Mouse (Mus musculus) yolk sac, embryonic 10.5 days (tissue): ENCODE measurements around the gene Rwdd3.

ENCODE experiments used
- DNase-seq: peaks from one replicate; pipeline ENCODE4 v3.0.0-alpha.2; 2017; ENCODE audit warnings: low spot score

The Rwdd3 gene

DNA sequence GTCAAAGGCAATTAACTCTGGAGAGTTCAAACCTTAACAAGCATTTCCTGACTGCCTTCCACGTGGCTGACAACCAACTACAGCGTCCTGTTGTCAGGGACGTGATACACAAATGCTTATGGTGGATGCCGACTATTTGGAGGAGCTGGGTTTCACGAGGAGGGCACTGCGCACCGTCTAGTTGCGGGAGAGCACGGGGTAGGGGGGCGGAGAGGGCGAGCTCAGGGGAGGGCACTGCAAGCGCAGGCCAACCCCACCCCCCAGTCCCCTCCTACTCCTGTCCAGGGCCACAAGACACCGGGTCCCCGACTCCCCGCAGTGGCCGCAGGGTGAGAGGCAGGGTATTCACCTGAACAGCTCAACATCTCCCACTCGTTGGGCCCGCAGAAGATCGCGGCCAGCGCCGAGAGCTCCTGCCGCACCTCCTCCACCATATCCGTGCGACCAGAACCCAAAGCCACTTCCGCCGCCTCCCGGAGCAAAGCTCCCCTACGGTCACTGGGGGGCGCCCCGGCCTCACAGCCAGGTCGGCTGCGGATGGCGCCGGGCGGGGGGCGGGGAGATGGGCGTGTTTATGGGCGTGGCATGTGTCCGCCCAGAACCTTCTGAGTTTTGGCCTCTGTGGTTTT is at the start of gene Rwdd3:
Gene Rwdd3 (minus strand): TSS at position 453 of the 629 bp plus-strand sequence.
- DNase-seq, result peak; percentile 92

DNA sequence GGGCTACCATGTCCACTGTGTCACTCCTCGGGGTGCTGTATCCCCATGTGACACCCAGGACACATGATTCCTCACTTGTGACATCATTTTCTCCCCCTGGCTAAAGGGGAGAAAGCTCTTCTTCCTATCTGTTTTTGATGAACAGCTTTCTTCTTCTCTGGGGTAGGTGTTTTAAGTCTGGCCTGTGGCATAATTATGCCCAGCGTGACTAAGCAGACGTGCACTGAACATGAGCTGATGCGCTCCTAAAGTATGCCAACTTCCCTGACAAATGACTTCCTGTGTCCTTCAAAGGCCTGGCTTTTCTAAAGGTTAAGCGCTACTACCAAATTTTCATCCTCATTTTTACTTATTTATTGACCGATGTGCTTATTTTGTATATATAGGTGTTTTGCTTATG is 45.5 kb upstream of the Rwdd3 start:
- DNase-seq, result no peak

DNA sequence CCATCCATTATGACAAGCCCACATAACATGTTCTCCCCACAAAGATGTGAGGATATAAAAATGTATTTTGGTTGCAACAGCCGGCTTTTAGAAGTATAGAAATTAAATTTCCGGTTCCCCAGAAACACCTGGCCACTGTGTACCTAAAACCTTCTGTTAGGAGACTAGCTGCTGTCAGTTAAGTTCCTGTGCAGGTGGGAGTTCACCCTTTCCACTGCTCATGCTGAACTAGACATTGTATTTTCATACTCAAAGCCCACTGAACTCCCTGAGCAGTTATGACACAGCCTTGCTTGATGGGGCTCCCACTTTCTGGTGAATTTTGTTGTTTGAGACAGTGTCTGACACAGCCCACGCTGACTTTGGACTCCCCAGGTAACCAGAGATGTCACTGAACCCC is 42.0 kb upstream of the Rwdd3 start:
- DNase-seq, result no peak

DNA sequence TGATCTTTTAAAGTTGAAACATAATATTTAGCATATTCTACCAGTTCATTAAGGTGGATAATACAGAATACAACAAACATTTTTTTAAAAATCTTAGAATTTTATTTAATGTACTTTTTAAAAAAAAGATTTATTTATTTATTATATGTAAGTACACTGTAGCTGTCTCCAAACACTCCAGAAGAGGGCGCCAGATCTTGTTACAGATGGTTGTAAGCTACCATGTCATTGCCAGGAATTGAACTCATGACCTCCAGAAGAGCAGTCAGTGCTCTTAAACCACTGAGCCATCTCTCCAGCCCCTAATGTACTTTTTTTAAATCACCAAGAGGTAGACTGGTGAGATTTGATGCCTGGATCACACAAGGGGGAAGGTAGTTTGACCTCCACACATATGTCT is 40.7 kb upstream of the Rwdd3 start:
- no peak for DNase-seq

DNA sequence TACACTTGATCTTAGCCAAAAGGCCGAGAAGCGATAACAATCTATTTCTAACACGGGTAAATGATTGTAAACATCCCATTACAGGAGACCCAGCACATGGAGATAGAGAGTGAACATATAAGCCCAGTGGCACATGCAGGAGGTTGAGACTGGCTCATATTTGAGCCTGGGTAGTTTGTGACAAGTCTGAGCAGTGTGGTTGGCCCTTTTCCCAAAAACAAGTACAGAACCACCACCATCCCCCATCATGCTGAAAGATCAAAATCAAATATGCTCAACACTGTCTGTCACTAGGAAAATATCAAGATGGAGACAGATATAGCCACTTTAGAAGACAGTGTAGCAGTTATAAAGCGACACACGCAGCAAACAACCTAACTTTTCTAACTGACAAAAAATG is 37.5 kb upstream of the Rwdd3 start:
- DNase-seq, result no peak

DNA sequence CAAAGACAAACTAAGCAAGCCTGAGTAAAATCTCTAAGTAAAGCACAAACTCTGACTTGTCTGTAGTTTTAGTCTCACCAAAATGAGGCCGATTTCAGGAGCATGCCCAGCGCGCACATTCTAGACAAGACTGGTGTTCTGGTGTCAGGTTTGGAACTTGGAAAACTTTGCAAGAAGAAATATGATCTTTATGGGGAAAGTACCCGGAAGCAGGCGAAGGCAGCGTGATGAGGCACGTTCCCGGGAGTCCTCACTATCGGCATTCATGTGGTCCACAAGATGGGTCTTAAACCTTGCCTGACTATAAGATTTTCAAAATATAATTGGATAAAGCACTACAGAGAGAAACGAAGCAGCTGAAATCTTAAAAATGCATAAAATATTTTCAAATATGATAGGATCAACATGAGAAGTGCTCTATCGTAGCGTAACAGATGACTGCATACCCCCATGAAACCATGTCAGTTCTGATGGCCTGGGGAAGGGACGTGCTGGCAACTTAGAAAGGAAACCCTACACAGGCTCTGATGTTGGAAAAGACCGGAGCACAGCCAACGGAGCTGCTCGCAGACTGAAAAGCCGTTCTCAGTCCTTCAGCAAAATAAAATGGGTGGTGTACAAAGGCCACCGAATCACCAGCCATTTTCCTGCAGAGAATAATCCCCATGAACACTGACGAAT is 34.8 kb upstream of the Rwdd3 start:
- no peak for DNase-seq

DNA sequence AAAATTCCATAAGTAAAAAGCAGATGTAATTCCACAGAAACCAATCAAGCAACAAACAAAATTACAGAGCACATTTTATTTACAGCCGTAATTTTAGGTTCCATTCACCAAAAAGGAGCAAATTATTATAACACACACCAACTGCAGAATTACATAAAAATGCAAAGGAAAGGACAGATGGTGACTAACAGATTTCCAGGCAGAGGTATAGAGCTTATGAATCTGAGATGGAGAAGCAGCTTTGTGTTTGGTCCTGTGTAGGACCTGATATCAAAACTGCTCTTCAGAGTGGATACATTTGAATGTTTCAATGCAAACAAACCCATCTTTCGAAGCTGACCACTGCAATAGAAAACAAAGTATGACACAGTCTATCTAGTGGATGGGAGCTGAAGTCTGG is 31.1 kb upstream of the Rwdd3 start:
- no peak for DNase-seq

DNA sequence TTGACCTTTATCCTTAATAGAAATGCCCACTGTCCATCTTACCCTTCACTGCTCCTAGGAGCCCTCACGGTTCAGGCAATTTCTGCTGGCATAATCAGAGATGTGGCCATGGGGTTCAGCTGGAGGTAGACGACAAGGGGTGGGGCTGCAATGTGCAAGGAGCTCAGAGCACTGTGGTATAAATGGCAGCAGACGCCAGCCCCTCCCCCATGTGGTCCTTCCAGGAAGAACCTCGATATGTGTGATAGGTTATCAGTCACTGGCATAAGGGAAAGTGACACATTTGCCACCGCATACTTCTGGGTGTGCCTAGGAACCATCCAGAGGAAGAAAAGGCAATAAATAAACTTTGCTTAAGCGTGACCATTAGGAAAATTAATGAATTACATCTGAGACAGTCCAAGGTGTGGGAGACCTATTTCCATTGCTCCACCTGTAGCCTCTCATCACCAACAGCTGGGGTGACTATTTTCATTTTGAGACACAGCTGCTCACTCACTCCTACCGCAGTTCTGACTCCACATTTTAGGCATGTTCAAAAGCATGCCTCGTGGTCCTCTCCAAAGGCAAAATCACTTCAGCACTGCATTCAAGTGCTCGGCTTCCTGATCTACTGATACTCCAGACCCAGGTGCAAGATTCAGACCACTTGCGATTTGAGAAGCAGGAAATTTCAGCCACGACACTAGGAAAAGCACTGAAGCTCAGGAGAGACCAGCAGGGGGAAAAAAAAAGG is 29.7 kb upstream of the Rwdd3 start:
- DNase-seq, result no peak

DNA sequence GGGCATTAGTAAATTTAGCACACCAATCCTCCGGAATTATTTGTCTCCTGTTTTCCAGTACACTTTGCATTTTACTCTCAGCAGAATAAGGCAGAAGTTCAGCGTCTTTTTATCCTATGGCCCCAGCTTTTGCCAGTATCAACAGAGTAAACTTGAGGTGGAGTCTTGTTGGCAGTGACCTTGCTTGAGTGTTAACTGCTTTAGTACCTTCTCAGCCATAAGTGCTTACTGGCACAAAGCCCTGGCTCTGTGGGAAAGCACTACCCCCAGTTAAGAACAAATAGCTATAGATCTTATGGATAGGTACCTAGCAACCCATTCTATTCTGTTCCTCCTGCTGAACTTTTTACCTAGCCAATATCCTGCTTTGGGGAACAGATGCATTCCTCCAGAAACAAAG is 17.7 kb upstream of the Rwdd3 start:
- no peak for DNase-seq

DNA sequence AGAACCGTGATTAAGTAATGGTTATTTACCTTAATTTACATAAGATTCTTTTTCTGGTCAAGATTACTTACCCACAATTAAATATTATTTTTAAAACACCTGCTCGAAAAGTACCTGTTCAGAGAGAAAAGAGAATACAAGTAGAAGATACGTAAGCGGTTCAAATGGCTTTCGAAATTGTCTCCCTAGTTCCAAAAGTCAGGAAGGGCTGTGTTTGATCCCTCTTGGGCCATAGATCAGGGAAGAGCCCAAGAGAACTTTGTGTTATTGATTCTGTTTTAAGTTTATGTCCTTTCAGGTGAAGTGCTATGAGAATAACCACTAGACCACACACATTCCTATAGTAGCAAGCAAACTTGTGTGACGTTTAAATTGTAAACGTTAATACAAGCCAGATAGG is 16.0 kb upstream of the Rwdd3 start:
- DNase-seq, result no peak

DNA sequence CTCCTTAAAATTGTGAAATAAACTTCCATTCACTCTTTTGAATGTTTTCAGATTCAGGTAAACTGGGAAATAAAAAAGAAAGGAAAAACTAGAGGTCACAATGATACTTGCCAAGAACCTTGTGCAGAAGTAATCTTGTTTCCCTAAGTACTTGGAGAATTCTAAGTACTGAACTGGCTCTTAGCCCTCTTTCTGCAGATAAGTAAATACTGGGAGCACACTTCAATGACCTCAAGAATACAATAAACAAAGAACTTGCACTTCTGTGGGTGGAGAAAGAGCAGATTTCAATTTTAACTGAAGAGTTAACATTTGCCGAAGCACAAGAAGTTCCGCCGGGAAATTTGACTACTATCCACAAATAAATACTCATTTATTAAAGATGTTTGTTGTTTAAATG is 15.4 kb upstream of the Rwdd3 start:
- no peak for DNase-seq

DNA sequence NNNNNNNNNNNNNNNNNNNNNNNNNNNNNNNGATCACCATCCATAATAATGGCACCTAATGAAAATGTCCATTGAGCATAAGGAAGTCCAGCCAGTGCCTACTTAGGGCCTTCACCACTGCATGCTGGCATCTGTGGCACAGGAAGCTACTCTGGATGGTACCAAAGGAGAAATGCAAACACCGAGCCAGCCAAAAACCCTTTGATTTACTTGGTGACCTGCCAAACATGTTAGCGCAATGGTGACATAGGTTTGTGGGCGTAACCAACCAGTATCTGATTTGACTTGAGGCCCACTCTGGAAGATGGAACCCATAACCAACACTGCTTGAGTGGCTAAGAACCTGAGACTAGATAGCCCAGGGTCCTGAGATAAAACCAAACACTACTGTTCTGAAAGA is 13.7 kb upstream of the Rwdd3 start:
- DNase-seq, result no peak

DNA sequence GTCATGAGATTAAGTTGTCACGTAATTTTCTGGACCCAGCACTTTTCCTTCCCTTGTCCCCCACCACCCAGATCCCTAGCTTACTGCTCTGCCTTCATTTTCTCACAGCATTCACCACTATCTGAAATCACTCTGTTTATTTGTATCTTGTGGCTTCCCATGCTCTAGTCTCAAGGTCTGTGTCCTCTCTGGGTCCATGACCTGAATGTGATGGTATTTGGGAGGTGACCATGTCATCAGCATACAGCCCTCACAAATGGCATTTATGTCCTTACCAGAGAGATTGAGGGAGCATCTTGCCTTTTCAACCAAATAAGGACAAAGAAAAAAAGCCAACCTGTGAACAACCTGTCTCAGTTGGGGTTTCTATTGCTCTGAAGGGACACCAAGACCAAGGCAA is 4.5 kb upstream of the Rwdd3 start:
- DNase-seq, result no peak

DNA sequence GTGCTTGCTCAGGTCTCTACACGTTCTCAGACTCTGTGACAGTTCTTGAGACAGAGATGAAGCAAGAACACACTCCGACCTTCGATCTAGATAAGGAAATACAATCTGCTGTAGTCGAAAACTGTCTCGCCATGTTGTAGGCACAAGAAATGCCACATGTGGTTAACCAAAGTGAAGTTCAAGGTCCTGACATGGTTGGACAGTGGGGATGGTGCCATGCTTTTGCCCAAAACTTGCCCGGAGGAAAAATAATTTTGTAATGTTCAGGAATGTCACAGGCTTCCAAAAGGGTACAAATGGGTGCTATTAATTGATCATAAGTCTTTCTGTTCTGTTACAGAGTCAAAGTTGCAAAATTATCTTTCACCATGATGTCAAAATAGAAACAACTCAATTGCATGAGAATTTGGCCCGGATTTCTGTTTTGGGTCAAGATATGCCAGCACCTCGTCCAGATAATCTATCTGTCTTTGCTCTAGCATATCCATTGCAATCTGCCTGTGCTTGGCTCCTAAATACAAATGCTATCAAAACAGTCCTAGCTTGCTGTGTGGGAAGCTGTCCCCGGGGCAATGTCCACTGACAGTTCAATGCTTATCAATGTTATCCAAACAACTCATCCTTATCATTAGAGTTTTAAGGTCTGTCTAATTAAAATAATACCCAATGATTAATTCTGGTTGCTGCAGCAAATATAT is 2.9 kb upstream of the Rwdd3 start:
- DNase-seq, result no peak

DNA sequence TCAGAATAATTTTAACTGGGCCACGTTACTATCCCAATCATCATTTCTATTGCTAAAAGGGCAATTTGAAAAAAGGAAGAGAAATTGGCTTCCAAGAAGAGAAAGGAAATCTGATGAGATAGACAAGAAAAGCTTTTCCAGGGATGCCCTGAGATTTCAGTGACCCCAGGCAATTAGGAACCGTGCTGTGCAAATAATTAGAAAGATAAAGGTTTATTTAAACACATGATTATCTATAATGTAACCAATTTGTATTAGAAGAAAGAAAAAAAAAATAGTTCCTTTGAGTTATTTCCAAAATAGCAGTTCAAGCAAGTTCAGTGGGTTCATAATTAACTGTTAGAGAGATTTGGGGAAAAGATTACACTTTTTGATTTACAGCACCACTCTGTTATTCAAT is 1.2 kb upstream of the Rwdd3 start:
- no peak for DNase-seq

DNA sequence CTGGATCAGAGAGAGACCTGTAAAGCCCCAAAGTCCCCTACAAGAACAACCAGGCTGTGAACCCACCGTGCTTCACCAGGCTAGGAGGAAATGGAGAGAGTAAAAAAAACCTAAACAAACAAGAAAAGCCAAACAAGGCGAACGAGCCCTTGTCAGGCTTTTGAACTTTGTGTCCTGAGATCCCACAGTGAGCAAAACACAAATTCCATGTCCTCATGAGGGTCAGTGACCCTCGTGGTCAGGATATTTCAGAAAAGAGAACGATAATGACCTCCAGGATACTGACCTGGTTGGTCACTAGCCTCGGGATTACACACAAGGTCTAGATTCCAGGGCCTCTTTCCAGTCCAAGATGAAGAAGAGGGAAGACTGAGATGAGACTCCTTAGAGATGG is 374 bp upstream of the Rwdd3 start:
- DNase-seq, result no peak

DNA sequence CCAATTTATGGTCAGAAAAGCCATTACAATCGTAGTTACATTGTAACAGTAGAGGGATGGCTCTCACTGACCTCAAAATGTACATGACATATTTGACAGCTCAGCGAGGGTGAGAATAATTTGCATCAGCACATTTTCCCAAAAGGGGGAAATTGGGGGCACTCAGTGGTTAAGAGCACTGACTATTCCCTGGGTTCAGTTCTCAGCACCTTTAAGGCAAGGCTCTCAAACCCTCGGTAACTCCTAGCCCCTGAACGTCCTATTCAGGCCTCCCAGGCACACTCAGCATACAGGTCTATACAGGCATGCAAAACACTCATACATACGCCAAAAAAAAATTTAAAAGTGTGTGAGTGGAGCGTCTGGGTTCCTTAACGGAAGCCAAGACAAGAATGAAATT is 864 bp downstream of the Rwdd3 start:
- no peak for DNase-seq

DNA sequence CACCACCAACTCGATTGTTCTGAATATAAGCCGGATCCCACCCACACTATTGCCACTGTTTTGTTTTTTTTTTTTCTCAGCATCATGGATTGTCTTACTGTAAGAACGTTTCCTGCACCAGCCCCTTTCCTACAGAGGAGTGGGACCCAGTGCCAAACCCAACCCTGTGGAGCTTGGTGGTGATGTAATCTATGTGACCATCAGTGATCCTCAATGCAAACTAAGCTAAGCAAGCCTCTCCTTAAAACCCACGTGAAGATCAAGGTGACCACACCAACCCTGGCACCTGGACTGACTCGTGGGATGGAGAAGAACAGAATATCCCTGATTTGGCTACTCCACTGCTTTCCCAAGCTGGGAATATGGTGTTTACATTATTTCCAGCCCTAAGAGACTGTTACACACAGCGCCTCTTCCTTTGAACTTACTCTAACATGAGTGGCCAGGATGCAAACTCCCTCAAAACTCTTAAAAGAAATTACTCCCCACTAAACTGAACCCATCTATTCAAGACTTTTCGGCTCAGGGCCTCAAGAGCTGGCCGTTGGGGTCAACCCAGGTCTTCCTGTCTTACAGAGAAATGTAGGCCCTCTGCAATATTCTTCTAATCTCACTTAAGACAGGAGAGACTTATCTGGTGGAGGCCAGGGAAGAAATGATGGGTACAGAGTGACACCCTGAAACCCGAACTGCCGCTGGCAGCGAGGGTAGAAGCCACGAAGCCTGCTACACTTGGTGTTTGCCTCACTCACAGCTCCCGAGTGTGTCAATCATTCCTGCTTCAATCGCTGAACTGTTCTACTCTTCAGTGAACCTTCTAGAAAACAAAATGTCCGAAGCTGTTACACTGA is 2.2 kb downstream of the Rwdd3 start:
- DNase-seq, result no peak

DNA sequence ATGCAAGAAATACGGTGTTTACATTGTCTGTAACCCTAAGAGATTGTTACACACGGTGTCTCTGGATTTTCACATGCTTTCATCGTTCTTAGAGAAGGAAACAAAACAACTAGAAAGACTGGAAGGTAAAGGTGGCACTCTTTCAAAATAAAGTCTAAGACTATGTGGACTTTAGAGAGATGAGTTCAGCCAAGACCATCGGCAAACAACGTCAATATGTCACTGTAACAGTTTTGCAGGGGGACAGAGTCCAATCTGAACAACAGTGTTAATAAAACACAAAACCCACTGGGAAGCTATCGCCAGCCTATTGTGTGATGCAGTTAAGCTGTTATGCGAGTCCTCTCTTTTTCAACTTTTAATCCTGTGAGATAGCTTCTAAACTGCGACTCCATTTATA is 2.9 kb downstream of the Rwdd3 start:
- DNase-seq, result no peak

DNA sequence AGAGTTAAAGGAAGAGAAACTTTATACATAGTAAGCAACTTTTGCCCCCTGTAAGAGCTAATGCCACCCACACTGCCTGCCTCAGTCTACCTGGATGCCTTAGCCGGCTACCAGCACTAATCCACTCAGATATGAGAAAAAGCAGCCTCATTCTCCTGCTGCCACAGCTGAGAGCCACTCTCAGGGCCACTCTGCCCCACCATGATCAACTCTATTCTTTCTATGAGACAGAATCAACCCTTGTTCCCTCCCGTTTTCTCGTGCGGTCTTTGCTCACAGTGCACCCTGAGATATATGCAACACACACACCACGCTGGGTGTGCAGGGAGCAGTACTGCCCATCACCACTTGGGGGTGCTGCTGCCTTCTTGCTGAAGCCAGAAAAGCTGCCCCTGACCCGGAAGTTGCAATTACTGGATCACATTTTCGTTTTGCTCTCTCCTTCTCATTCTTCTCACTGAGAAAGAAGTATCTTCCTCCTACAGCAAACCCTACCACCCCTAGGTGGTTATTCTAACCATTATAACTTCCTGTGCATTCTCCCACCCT is 8.2 kb downstream of the Rwdd3 start:
- DNase-seq, result no peak

DNA sequence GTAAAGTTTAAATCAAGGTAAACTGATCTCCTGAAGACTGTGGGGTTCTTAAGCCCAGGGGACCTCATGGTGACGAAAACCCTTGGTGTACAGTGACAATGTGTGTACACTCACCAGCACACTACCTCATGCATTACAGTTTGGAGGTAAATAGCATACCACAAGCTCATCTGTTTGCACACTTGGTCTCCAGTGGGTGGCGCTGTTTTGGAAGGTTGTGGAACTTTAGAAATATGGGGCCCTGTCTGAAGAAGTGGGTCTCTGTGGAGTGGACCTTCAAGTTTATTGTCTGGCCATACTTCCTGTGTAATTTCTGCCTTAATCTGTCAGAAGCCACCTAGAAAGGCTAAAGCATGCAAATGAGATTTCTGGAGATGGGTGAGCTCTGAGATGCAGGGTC is 9.8 kb downstream of the Rwdd3 start:
- no peak for DNase-seq

DNA sequence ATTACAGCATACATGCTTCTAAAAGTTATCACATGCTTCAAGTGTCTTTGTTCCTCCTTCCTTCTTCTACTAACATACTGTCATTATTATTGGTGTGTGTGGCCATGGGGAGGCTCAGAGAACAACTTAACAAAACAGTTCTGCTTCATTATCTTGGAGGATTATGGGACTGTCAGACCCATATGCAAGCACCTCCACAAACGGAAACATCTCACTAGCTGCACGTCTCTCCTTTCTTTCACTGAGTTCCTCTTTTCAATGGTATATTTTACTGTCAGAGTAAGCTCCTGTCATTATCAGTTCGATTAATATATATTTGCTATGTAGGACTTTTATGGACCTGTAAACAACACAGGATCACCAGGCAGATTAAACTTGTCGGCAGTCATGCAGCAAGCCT is 11.1 kb downstream of the Rwdd3 start:
- DNase-seq, result no peak
